ENCODE assay signal across 15 mouse cellular contexts in genomic region chr7:71386050-71386449, GRCm38 (mm10). TPM values are rescaled to one million over a fixed set of nuclear protein-coding genes. Genes with fewer than 3 reads are reported as not detected.
A peak's percentile ranks its signal among the peaks of the same experiment; 100 is the strongest.
DNase-seq lines count a peak whose midpoint lies in the region; ATAC-seq and TF ChIP-seq lines count a peak whose summit lies in the region.
"Had no signal": no experiment of that assay in that cellular context is flagged by ENCODE, and none has a peak within 500 bp of the region (broad histone marks: within the 10 kb centered on the region; RNA-seq: fewer than 3 reads in every experiment).

No protein-coding gene starts in this region.

- no peaks in the 10 kb centered on the region for H3K36me3 ChIP-seq in kidney, embryonic 16.5 days (ENCODE audit: insufficient read depth, low read length)
- H3K36me3 ChIP-seq in liver, postnatal 0 days (replicated peaks; ENCODE audit: insufficient read depth, low read length), result no peaks in the 10 kb centered on the region
- H3K36me3 ChIP-seq in intestine, postnatal 0 days (ENCODE audit: control insufficient read depth, insufficient read depth), result no peaks in the 10 kb centered on the region
- H3K36me3 ChIP-seq: G1E; intestine, embryonic 15.5 days; neural tube, embryonic 12.5 days had no signal

- peaks cover 51% of the 10 kb centered on the region for H3K4me1 ChIP-seq in kidney, embryonic 16.5 days (ENCODE audit: insufficient read depth, low read length)
- H3K4me1 ChIP-seq in liver, postnatal 0 days (ENCODE audit: insufficient read depth), result no peaks in the 10 kb centered on the region
- H3K4me1 ChIP-seq in intestine, postnatal 0 days (replicated peaks; ENCODE audit: control insufficient read depth, insufficient read depth, low read length), result no peaks in the 10 kb centered on the region
- H3K4me1 ChIP-seq: intestine, embryonic 15.5 days had no signal

- 21% methylated on average over 6 of the region's 6 CpGs for WGBS in kidney, embryonic 16.5 days
- 24% methylated on average over 6 of the region's 6 CpGs for WGBS in liver, postnatal 0 days (ENCODE audit: insufficient replicate concordance)
- WGBS in intestine, postnatal 0 days, result 51% methylated on average over 6 of the region's 6 CpGs

- TF ChIP-seq EP300 in liver, postnatal 0 days (IDR thresholded peaks at IDR 0.05; ENCODE audit: low read depth), result peak; percentile 69; the same call in 1 of the 2 replicates

- H3K9ac ChIP-seq in kidney, embryonic 16.5 days (replicated peaks; ENCODE audit: low read length), result 0 out of 2 replicates have a peak overlapping the region, but pooled peaks have one; percentile 6
- H3K9ac ChIP-seq in liver, postnatal 0 days (replicated peaks), result no peak overlapping the region
- no peak overlapping the region for H3K9ac ChIP-seq in intestine, postnatal 0 days (ENCODE audit: low read depth, low read length)
- H3K9ac ChIP-seq: intestine, embryonic 15.5 days; neural tube, embryonic 12.5 days had no signal

- no peak overlapping the region for H3K4me3 ChIP-seq in kidney, embryonic 16.5 days (ENCODE audit: low read length)
- H3K4me3 ChIP-seq in liver, postnatal 0 days (ENCODE audit: low read depth, low read length), result no peak overlapping the region
- H3K4me3 ChIP-seq in intestine, postnatal 0 days (ENCODE audit: low read depth, low read length), result no peak overlapping the region
- H3K4me3 ChIP-seq: intestine, embryonic 15.5 days; neural tube, embryonic 12.5 days had no signal

- ATAC-seq in kidney, embryonic 16.5 days (ENCODE audit: low FRiP score, low TSS enrichment), result no peak
- ATAC-seq in liver, postnatal 0 days, result peak; percentile 19; the same call in 1 of the 2 replicates
- no peak for ATAC-seq in intestine, postnatal 0 days
- ATAC-seq: forebrain, embryonic 14.5 days; intestine, embryonic 15.5 days had no signal

- peak; percentile 43 for DNase-seq in embryo, embryonic 11 days
- DNase-seq in embryo, embryonic 10 days (ENCODE audit: low spot score), result no peak
- no peak for DNase-seq in kidney, adult 8-10 months
- peak; percentile 25 for DNase-seq in c-Kit-positive CD71-positive TER-119-negative erythroid progenitor cells, embryonic 14.5 days (ENCODE audit: low read depth)
- DNase-seq in liver, postnatal 0 days, result no peak
- DNase-seq in adrenal gland, adult 2 months, result no peak
- DNase-seq: heart, adult 18-20 months; right cerebral cortex, postnatal 4 days had no signal

- peak overlapping the region; percentile 97 for H3K27ac ChIP-seq in kidney, embryonic 16.5 days (ENCODE audit: low read length)
- H3K27ac ChIP-seq in liver, postnatal 0 days (ENCODE audit: low read depth), result no peak overlapping the region
- no peak overlapping the region for H3K27ac ChIP-seq in intestine, postnatal 0 days (ENCODE audit: low read depth, low read length)
- H3K27ac ChIP-seq: intestine, embryonic 15.5 days; neural tube, embryonic 12.5 days had no signal

- H3K9me3 ChIP-seq in kidney, embryonic 16.5 days (ENCODE audit: low read length), result no peaks in the 10 kb centered on the region
- H3K9me3 ChIP-seq in liver, postnatal 0 days (ENCODE audit: low read length), result no peaks in the 10 kb centered on the region
- H3K9me3 ChIP-seq in intestine, postnatal 0 days (ENCODE audit: control insufficient read depth), result no peaks in the 10 kb centered on the region
- H3K9me3 ChIP-seq: intestine, embryonic 15.5 days; neural tube, embryonic 12.5 days had no signal

- no peak overlapping the region for H3K4me2 ChIP-seq in kidney, embryonic 16.5 days (replicated peaks; ENCODE audit: low read depth, low read length)
- H3K4me2 ChIP-seq in liver, postnatal 0 days (ENCODE audit: low read depth, low read length), result no peak overlapping the region
- H3K4me2 ChIP-seq in intestine, postnatal 0 days (replicated peaks; ENCODE audit: low read depth), result no peak overlapping the region
- H3K4me2 ChIP-seq: intestine, embryonic 15.5 days; neural tube, embryonic 12.5 days had no signal

- no peaks in the 10 kb centered on the region for H3K27me3 ChIP-seq in kidney, embryonic 16.5 days (ENCODE audit: insufficient read depth, low read length)
- H3K27me3 ChIP-seq in liver, postnatal 0 days (ENCODE audit: insufficient read depth, low read length), result no peaks in the 10 kb centered on the region
- no peaks in the 10 kb centered on the region for H3K27me3 ChIP-seq in intestine, postnatal 0 days (replicated peaks; ENCODE audit: control insufficient read depth, insufficient read depth, low read length)
- H3K27me3 ChIP-seq: intestine, embryonic 15.5 days; neural tube, embryonic 12.5 days had no signal

- TF ChIP-seq CTCF in liver, postnatal 0 days (IDR thresholded peaks at IDR 0.05; ENCODE audit: low read depth), result no peak
- no peak for TF ChIP-seq CTCF in intestine, postnatal 0 days (IDR thresholded peaks at IDR 0.05; ENCODE audit: low read depth)

RNA-seq across cellular contexts. Expression of gene Gm10295, which starts 34.8 kb away (rescaled TPM):
- not detected in 2 replicates for polyA plus RNA-seq in kidney, embryonic 16.5 days (2015; fragmentation: Nextera tagmentation; extraction: Ambion mirVana)
- not detected in 2 replicates for polyA plus RNA-seq in liver, postnatal 0 days (2015; fragmentation: Nextera tagmentation; extraction: Ambion mirVana)
- total RNA-seq in adrenal gland, adult 2 months (2021), result not detected
- not detected in 2 replicates for polyA plus RNA-seq in adrenal gland, adult 2 months (2012; rRNA removed)
- polyA plus RNA-seq in intestine, postnatal 0 days (2015; fragmentation: Nextera tagmentation; extraction: Ambion mirVana), result not detected in 2 replicates
- total RNA-seq: heart, adult 18-20 months; left cerebral cortex, postnatal 14 days had no signal
- polyA plus RNA-seq: forebrain, embryonic 14.5 days; G1E; intestine, embryonic 15.5 days; neural tube, embryonic 12.5 days had no signal

Comparison
In these comparisons a context has a peak if more than half of its experiments do, and no peak if none do; other contexts are left out.
1. DNase-seq: peak in embryo, embryonic 11 days (single experiment) and c-Kit-positive CD71-positive TER-119-negative erythroid progenitor cells, embryonic 14.5 days (single experiment); none in embryo, embryonic 10 days (single experiment), kidney, adult 8-10 months (0 of 2), liver, postnatal 0 days (single experiment) and adrenal gland, adult 2 months (single experiment).